In genomic region chr11:119124536-119124935, GRCm38 (mm10) we compare ENCODE assay signal across 16 mouse cellular contexts. TPM values are rescaled to one million over a fixed set of nuclear protein-coding genes. Genes with fewer than 3 reads are reported as not detected.
DNase-seq lines count a peak whose midpoint lies in the region; ATAC-seq and TF ChIP-seq lines count a peak whose summit lies in the region.
"Had no signal": no experiment of that assay in that cellular context is flagged by ENCODE, and none has a peak within 500 bp of the region (broad histone marks: within the 10 kb centered on the region; RNA-seq: fewer than 3 reads in every experiment).

No protein-coding gene starts in this region.

- no peak for ATAC-seq in liver, embryonic 11.5 days (replicated peaks; ENCODE audit: low FRiP score)
- no peak for ATAC-seq in megakaryocyte-erythroid progenitor cell, adult 5-6 weeks (replicated peaks; ENCODE audit: low FRiP score, low TSS enrichment, poor library complexity, severe bottlenecking)
- ATAC-seq: CD4-positive, CD25-positive, alpha-beta regulatory T cell, adult 4 months; inflammation-experienced regulatory T-cells, adult 6 months; midbrain, embryonic 16.5 days had no signal

- no peaks in the 10 kb centered on the region for H3K9me3 ChIP-seq in liver, embryonic 11.5 days (ENCODE audit: control insufficient read depth, low read length)
- H3K9me3 ChIP-seq: forebrain, embryonic 10.5 days had no signal

- H3K27ac ChIP-seq in liver, adult 2 months (replicated peaks; ENCODE audit: insufficient read depth, low read depth, low read length), result no peak overlapping the region
- no peak overlapping the region for H3K27ac ChIP-seq in liver, embryonic 11.5 days (ENCODE audit: low read depth, low read length)

- peak; percentile 26 for DNase-seq in liver, adult 2 months (ENCODE audit: extremely low read depth, low read depth, low spot score)
- DNase-seq in liver, embryonic 11.5 days (ENCODE audit: low spot score), result no peak
- peak; percentile 92 for DNase-seq in adrenal gland, postnatal 14 days
- DNase-seq in gastrocnemius, postnatal 25 days, result peak; percentile 82
- peak; percentile 92 for DNase-seq in skeletal muscle tissue, adult 2 months (ENCODE audit: low read depth, low spot score)
- DNase-seq in kidney, adult 18-20 months, result no peak
- DNase-seq: cerebellum, adult 18-20 months; kidney, postnatal 10 days; liver; lung, embryonic 14.5 days; right cerebral cortex, postnatal 25 days had no signal

- no peaks in the 10 kb centered on the region for H3K79me2 ChIP-seq in liver, adult 2 months (ENCODE audit: control insufficient read depth, insufficient read depth, low read length)

- no peak for TF ChIP-seq CTCF in liver, adult 2 months (IDR thresholded peaks at IDR 0.05; ENCODE audit: low read depth, low read length)

- peaks cover 22% of the 10 kb centered on the region for H3K4me1 ChIP-seq in liver, adult 2 months (ENCODE audit: control insufficient read depth, insufficient read depth, low read length)
- peaks cover 12% of the 10 kb centered on the region; the same call in 1 of the 2 replicates for H3K4me1 ChIP-seq in liver, embryonic 11.5 days (replicated peaks; ENCODE audit: control insufficient read depth, insufficient read depth, low read length)

- H3K36me3 ChIP-seq in liver, adult 2 months (ENCODE audit: control insufficient read depth, insufficient read depth, low read length), result no peaks in the 10 kb centered on the region
- no peaks in the 10 kb centered on the region for H3K36me3 ChIP-seq in liver, embryonic 11.5 days (ENCODE audit: control insufficient read depth, insufficient read depth, low read length)
- H3K36me3 ChIP-seq: forebrain, embryonic 10.5 days had no signal

- 70% methylated on average over 6 of the region's 6 CpGs for WGBS in liver, adult 2 months
- WGBS in liver, embryonic 11.5 days, result 81% methylated on average over 6 of the region's 6 CpGs

- no peak overlapping the region for H3K9ac ChIP-seq in liver, adult 2 months (ENCODE audit: low read depth, low read length)
- H3K9ac ChIP-seq in liver, embryonic 11.5 days (ENCODE audit: low read depth, low read length), result no peak overlapping the region
- H3K9ac ChIP-seq: lung, embryonic 14.5 days had no signal

- no peak overlapping the region for H3K4me2 ChIP-seq in liver, embryonic 11.5 days
- H3K4me2 ChIP-seq: lung, embryonic 14.5 days had no signal

- TF ChIP-seq POLR2A in liver, adult 2 months (IDR thresholded peaks at IDR 0.05; ENCODE audit: extremely low read depth, insufficient read depth, low read length), result no peak

- H3K4me3 ChIP-seq in liver, adult 2 months (ENCODE audit: insufficient read depth, low read depth, low read length), result no peak overlapping the region
- H3K4me3 ChIP-seq in liver, embryonic 11.5 days (ENCODE audit: low read depth, low read length), result no peak overlapping the region
- H3K4me3 ChIP-seq: forebrain, embryonic 10.5 days had no signal

- no peaks in the 10 kb centered on the region for H3K27me3 ChIP-seq in liver, adult 2 months (ENCODE audit: control insufficient read depth, insufficient read depth, low read length)
- peaks cover 19% of the 10 kb centered on the region for H3K27me3 ChIP-seq in liver, embryonic 11.5 days (replicated peaks; ENCODE audit: control insufficient read depth, insufficient read depth, low read length)

RNA-seq across cellular contexts. Expression of gene Cbx4, which starts 38.5 kb away (rescaled TPM):
- 2.8 and 2.9 TPM in 2 replicates for total RNA-seq in liver, adult 2 months (2014; rRNA removed)
- polyA plus RNA-seq in liver, adult 2 months (2012; rRNA removed), result 7.9 and 8.2 TPM in 2 replicates
- polyA plus RNA-seq in liver, embryonic 11.5 days (2014; fragmentation: Nextera tagmentation; extraction: Ambion mirVana), result 5.1 TPM in 2 replicates
- total RNA-seq in adrenal gland, postnatal 14 days (2021), result 105 and 156 TPM in 2 replicates
- total RNA-seq in gastrocnemius, postnatal 25 days (2021), result 1 to 10 TPM; 2.4 to 3.5 TPM
- total RNA-seq in megakaryocyte-erythroid progenitor cell, adult 5-6 weeks (2014; fragmentation: Nextera tagmentation), result 5.2 and 5.4 TPM in 2 replicates
- total RNA-seq in megakaryocyte-erythroid progenitor cell, adult 5-6 weeks (2017), result 3.9 and 11.6 TPM in 2 replicates

Comparison
In these comparisons a context has a peak if more than half of its experiments do, and no peak if none do; other contexts are left out.
1. DNase-seq: peak in liver, adult 2 months (single experiment), adrenal gland, postnatal 14 days (single experiment), gastrocnemius, postnatal 25 days (single experiment) and skeletal muscle tissue, adult 2 months (single experiment); none in liver, embryonic 11.5 days (single experiment) and kidney, adult 18-20 months (single experiment).